Mouse (Mus musculus): ENCODE measurements at regions not wholly inside any gene's neighbourhood (a gene's known extent, or its start where the extent isn't known, plus 50 kb on each side); places are given as distances from the start of the nearest gene placed in this dataset.

DNA sequence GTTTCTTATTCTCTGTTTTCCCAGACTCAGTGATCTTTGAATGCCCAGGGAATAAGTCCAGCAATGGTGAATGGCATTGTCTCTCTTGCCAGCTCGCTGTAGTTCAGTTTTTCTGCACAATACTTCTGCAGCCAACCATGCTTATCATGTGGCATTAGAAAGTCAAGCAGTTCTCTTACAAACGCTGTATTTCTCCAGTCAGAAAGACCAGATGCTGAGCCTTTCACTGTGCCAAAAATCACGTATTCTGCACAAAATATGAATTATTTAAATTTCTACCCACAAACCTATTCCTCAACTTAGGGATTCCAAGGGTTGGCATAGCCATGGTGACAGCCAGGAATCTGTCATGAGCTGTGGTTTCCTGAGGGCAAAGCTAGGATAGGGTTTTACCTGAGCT is 95.0 kb upstream of the 1700025G04Rik start:
- Histone ChIP-seq H3K4me3 (replicated peaks; ENCODE audit: low read length) (no peak overlapping the region), H3K4me2 (replicated peaks) (no peak overlapping the region), H3K27me3 (ENCODE audit: control insufficient read depth, insufficient read depth, low read length) (no peaks in the 10 kb centered on the region), H3K27ac (no peak overlapping the region), H3K36me3 (replicated peaks; ENCODE audit: control insufficient read depth, insufficient read depth) (no peaks in the 10 kb centered on the region), H3K9ac (no peak overlapping the region), H3K9me3 (ENCODE audit: control insufficient read depth, low read length) (no peaks in the 10 kb centered on the region), H3K4me1 (replicated peaks; ENCODE audit: control insufficient read depth, insufficient read depth, low read length) (no peaks in the 10 kb centered on the region; the same call in 1 of the 2 replicates)
- DNase-seq (ENCODE audit: low spot score): no peak
- no peak for ATAC-seq (ENCODE audit: low FRiP score)
- WGBS: 73% methylated on average over 3 of the region's 3 CpGs

GRCm38 (mm10) chr1:152176267-152176970 is 86.5 kb upstream of the 1700025G04Rik start:
- Histone ChIP-seq H3K4me1 (replicated peaks; ENCODE audit: control insufficient read depth, insufficient read depth, low read length) (peaks cover 7% of the 10 kb centered on the region), H3K36me3 (replicated peaks; ENCODE audit: control insufficient read depth, insufficient read depth) (no peaks in the 10 kb centered on the region), H3K9ac (no peak overlapping the region), H3K4me2 (replicated peaks) (no peak overlapping the region), H3K9me3 (ENCODE audit: control insufficient read depth, low read length) (no peaks in the 10 kb centered on the region), H3K27ac (no peak overlapping the region), H3K4me3 (replicated peaks; ENCODE audit: low read length) (no peak overlapping the region), H3K27me3 (ENCODE audit: control insufficient read depth, insufficient read depth, low read length) (no peaks in the 10 kb centered on the region)
- ATAC-seq (ENCODE audit: low FRiP score) (no peak), DNase-seq (ENCODE audit: low spot score) (no peak)
- 86% methylated on average over 9 of the region's 9 CpGs for WGBS

GRCm38 (mm10) chr1:152175691-152176090 is 85.8 kb upstream of the 1700025G04Rik start:
- no peak overlapping the region for H3K9ac ChIP-seq
- WGBS: 93% methylated on average over 3 of the region's 3 CpGs
- peaks cover 14% of the 10 kb centered on the region for H3K4me1 ChIP-seq (replicated peaks; ENCODE audit: control insufficient read depth, insufficient read depth, low read length)
- no peak overlapping the region for H3K4me2 ChIP-seq (replicated peaks)
- DNase-seq (ENCODE audit: low spot score) (no peak), ATAC-seq (ENCODE audit: low FRiP score) (no peak)
- H3K9me3 ChIP-seq (ENCODE audit: control insufficient read depth, low read length): no peaks in the 10 kb centered on the region
- no peak overlapping the region for H3K27ac ChIP-seq
- H3K36me3 ChIP-seq (replicated peaks; ENCODE audit: control insufficient read depth, insufficient read depth): no peaks in the 10 kb centered on the region
- no peaks in the 10 kb centered on the region for H3K27me3 ChIP-seq (ENCODE audit: control insufficient read depth, insufficient read depth, low read length)
- H3K4me3 ChIP-seq (replicated peaks; ENCODE audit: low read length): no peak overlapping the region

- Histone ChIP-seq H3K9me3 (ENCODE audit: control insufficient read depth, low read length) (no peaks in the 10 kb centered on the region), H3K4me3 (replicated peaks; ENCODE audit: low read length) (no peak overlapping the region), H3K4me1 (replicated peaks; ENCODE audit: control insufficient read depth, insufficient read depth, low read length) (peaks cover 25% of the 10 kb centered on the region), H3K4me2 (replicated peaks) (no peak overlapping the region), H3K27me3 (ENCODE audit: control insufficient read depth, insufficient read depth, low read length) (no peaks in the 10 kb centered on the region), H3K36me3 (replicated peaks; ENCODE audit: control insufficient read depth, insufficient read depth) (no peaks in the 10 kb centered on the region), H3K9ac (no peak overlapping the region), H3K27ac (no peak overlapping the region)
- 86% methylated on average over 4 of the region's 4 CpGs for WGBS
- ATAC-seq (ENCODE audit: low FRiP score): no peak
- DNase-seq (ENCODE audit: low spot score): no peak
These were observed 84.5 kb upstream of the 1700025G04Rik start for GRCm38 (mm10) chr1:152174464-152174863.

DNA sequence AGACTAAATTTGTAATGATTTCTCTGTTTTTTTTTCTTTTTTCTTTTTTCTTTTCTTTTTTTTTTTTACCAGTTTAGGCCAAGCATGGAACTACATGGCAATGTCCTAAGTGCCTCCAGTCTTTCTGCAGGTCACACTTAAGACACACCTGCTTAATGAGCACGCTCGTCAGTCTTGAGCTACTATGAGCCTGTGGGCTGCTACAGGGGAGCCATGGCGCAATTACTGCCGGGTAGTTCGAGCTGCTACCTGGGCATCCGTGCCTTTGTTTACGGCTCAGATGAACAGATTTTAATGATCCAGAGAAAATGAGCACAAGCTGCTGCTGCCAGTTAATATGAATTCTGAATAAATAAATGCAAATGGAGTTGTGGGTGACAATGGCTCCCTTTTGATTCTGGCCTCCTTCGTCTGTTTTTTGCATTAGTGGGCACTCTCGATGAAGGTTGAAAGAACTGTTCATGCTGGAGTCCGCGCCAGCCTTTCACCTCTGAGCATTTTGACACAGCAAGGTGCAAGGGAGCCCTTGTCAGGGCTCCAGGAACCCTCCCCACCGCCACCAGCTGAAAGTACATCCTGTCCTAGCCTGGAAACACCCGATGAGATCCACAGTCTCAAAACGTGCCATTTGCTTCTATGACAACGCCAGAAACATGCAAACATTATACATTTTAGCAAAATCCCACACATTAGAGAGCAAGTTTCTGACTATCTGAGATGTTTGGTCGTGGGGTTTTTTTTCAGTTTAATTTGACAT is 81.3 kb upstream of the 1700025G04Rik start:
- Histone ChIP-seq H3K9me3 (ENCODE audit: control insufficient read depth, low read length) (no peaks in the 10 kb centered on the region), H3K4me2 (replicated peaks) (peak overlapping the region; percentile 12; the same call in 1 of the 2 replicates), H3K27me3 (ENCODE audit: control insufficient read depth, insufficient read depth, low read length) (no peaks in the 10 kb centered on the region), H3K36me3 (replicated peaks; ENCODE audit: control insufficient read depth, insufficient read depth) (no peaks in the 10 kb centered on the region), H3K4me1 (replicated peaks; ENCODE audit: control insufficient read depth, insufficient read depth, low read length) (peaks cover 26% of the 10 kb centered on the region), H3K9ac (0 out of 2 replicates have a peak overlapping the region, but pooled peaks have one; percentile 5), H3K27ac (peak overlapping the region; percentile 69), H3K4me3 (replicated peaks; ENCODE audit: low read length) (no peak overlapping the region)
- no peak for ATAC-seq (ENCODE audit: low FRiP score)
- DNase-seq (ENCODE audit: low spot score): no peak
- WGBS: 28% methylated on average over 16 of the region's 16 CpGs

- Histone ChIP-seq H3K9ac (no peak overlapping the region), H3K9me3 (ENCODE audit: control insufficient read depth, low read length) (no peaks in the 10 kb centered on the region), H3K4me2 (replicated peaks) (no peak overlapping the region), H3K36me3 (replicated peaks; ENCODE audit: control insufficient read depth, insufficient read depth) (no peaks in the 10 kb centered on the region), H3K4me1 (replicated peaks; ENCODE audit: control insufficient read depth, insufficient read depth, low read length) (peaks cover 30% of the 10 kb centered on the region), H3K4me3 (replicated peaks; ENCODE audit: low read length) (no peak overlapping the region), H3K27ac (peak overlapping the region; percentile 69), H3K27me3 (ENCODE audit: control insufficient read depth, insufficient read depth, low read length) (no peaks in the 10 kb centered on the region)
- WGBS: 89% methylated on average over 8 of the region's 8 CpGs
- ATAC-seq (ENCODE audit: low FRiP score) (no peak), DNase-seq (ENCODE audit: low spot score) (no peak)
These were observed 80.7 kb upstream of the 1700025G04Rik start for GRCm38 (mm10) chr1:152170583-152170982.

GRCm38 (mm10) chr1:152169508-152169907 is 79.6 kb upstream of the 1700025G04Rik start:
- WGBS: 53% methylated on average over 14 of the region's 14 CpGs
- ATAC-seq (ENCODE audit: low FRiP score): peak; percentile 18; the same call in 1 of the 2 replicates
- Histone ChIP-seq H3K9ac (no peak overlapping the region), H3K4me3 (replicated peaks; ENCODE audit: low read length) (no peak overlapping the region), H3K4me2 (replicated peaks) (peak overlapping the region; percentile 6; the same call in 1 of the 2 replicates), H3K27me3 (ENCODE audit: control insufficient read depth, insufficient read depth, low read length) (no peaks in the 10 kb centered on the region), H3K9me3 (ENCODE audit: control insufficient read depth, low read length) (no peaks in the 10 kb centered on the region), H3K27ac (peak overlapping the region; percentile 17; the same call in 1 of the 2 replicates), H3K4me1 (replicated peaks; ENCODE audit: control insufficient read depth, insufficient read depth, low read length) (peaks cover 41% of the 10 kb centered on the region), H3K36me3 (replicated peaks; ENCODE audit: control insufficient read depth, insufficient read depth) (no peaks in the 10 kb centered on the region)
- DNase-seq (ENCODE audit: low spot score): no peak

DNA sequence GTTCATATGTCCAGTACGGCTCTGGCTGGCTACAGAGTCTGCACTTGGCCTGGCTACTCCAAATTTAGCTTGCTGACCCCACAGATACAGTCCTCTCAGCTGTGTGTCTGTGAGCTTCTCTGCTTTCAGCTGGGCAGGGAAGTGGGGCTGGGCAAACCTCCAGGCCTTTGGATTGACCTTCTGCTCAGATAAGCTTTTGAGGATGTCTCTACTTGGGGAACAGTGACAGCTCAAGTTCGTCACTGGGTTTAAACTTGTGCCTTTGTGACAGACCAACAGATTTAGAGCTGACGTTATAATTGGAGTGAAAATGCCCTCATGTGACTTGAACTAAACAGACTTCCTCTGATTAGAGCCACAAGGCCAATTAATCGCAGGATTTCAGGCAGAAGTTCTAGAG is 78.4 kb upstream of the 1700025G04Rik start:
- Histone ChIP-seq H3K4me1 (replicated peaks; ENCODE audit: control insufficient read depth, insufficient read depth, low read length) (peaks cover 46% of the 10 kb centered on the region), H3K36me3 (replicated peaks; ENCODE audit: control insufficient read depth, insufficient read depth) (no peaks in the 10 kb centered on the region), H3K27me3 (ENCODE audit: control insufficient read depth, insufficient read depth, low read length) (no peaks in the 10 kb centered on the region), H3K9ac (no peak overlapping the region), H3K4me2 (replicated peaks) (no peak overlapping the region), H3K4me3 (replicated peaks; ENCODE audit: low read length) (no peak overlapping the region), H3K9me3 (ENCODE audit: control insufficient read depth, low read length) (no peaks in the 10 kb centered on the region), H3K27ac (no peak overlapping the region)
- WGBS: 71% methylated on average over 4 of the region's 4 CpGs
- ATAC-seq (ENCODE audit: low FRiP score) (no peak), DNase-seq (ENCODE audit: low spot score) (no peak)

DNA sequence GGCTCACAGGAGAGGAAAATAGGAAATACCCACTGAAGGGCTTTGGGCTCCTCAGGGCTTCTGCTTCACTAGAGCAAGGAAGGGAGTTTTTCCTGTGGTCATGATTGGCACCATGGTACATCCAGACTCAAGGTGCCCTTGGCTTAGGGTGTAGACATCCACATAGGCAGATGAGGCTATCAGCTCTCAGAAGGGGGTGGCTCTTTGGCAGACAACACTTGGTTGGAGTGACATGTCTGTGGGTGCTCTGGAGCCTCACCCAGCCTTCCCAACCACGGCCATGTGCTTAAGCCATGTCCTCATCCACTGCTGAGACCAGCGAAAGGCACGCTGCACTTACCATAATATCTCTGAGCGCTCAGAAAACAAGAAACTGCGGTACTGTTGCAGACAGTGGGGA is 77.8 kb upstream of the 1700025G04Rik start:
- WGBS: 90% methylated on average over 5 of the region's 5 CpGs
- no peaks in the 10 kb centered on the region for H3K9me3 ChIP-seq (ENCODE audit: control insufficient read depth, low read length)
- ATAC-seq (ENCODE audit: low FRiP score): no peak

More for the DNA sequence above, 77.8 kb upstream of the 1700025G04Rik start:
- H3K9ac ChIP-seq: no peak overlapping the region
- no peak overlapping the region for H3K27ac ChIP-seq
- DNase-seq (ENCODE audit: low spot score): no peak
- H3K4me2 ChIP-seq (replicated peaks): no peak overlapping the region
- H3K4me3 ChIP-seq (replicated peaks; ENCODE audit: low read length): no peak overlapping the region
- no peaks in the 10 kb centered on the region for H3K36me3 ChIP-seq (replicated peaks; ENCODE audit: control insufficient read depth, insufficient read depth)
- H3K27me3 ChIP-seq (ENCODE audit: control insufficient read depth, insufficient read depth, low read length): no peaks in the 10 kb centered on the region
- peaks cover 46% of the 10 kb centered on the region for H3K4me1 ChIP-seq (replicated peaks; ENCODE audit: control insufficient read depth, insufficient read depth, low read length)

Data from hindbrain, embryonic 14.5 days (tissue).